Mouse (Mus musculus): ENCODE measurements at regions not wholly inside any gene's neighbourhood (a gene's known extent, or its start where the extent isn't known, plus 50 kb on each side); places are given as distances from the start of the nearest gene placed in this dataset.

- DNase-seq (ENCODE audit: low spot score in 2 of 2), result no peak
These were observed 65.8 kb upstream of the Atp11b start for GRCm38 (mm10) chr3:35688111-35688510.

GRCm38 (mm10) chr3:35688781-35689180 is 65.1 kb upstream of the Atp11b start:
- DNase-seq (ENCODE audit: low spot score in 2 of 2), result peak in 1 of 2 experiments; percentile 8

- peak; percentile 25 to 53 for DNase-seq (ENCODE audit: low spot score in 2 of 2)
These were observed 60.9 kb upstream of the Atp11b start for GRCm38 (mm10) chr3:35693039-35693438.

- DNase-seq (ENCODE audit: low spot score in 2 of 2), result no peak
These were observed 60.4 kb upstream of the Atp11b start for GRCm38 (mm10) chr3:35693551-35693950.

GRCm38 (mm10) chr3:35694241-35694640 is 59.7 kb upstream of the Atp11b start:
- no peak for DNase-seq (ENCODE audit: low spot score in 2 of 2)

- DNase-seq (ENCODE audit: low spot score in 2 of 2), result no peak
These were observed 58.0 kb upstream of the Atp11b start for GRCm38 (mm10) chr3:35695859-35696258.

- DNase-seq (ENCODE audit: low spot score in 2 of 2), result no peak
These were observed 54.6 kb upstream of the Atp11b start for GRCm38 (mm10) chr3:35699266-35699665.

GRCm38 (mm10) chr3:35699979-35700378 is 53.9 kb upstream of the Atp11b start:
- no peak for DNase-seq (ENCODE audit: low spot score in 2 of 2)

GRCm38 (mm10) chr3:35703528-35704327 is 50.2 kb upstream of the Atp11b start:
- DNase-seq (ENCODE audit: low spot score in 2 of 2), result no peak
